Mouse (Mus musculus) G1E (cell line): ENCODE results near the gene Sox2. TPM values are rescaled to one million over a fixed set of nuclear protein-coding genes. Genes with fewer than 3 reads are reported as not detected.

Source experiments
- ATAC-seq: 2 replicates; pipeline ENCODE4 v1.8.0; 2016; ENCODE audit warnings: mild to moderate bottlenecking; ENCODE audit not compliant: insufficient number of reproducible peaks, poor library complexity, low FRiP score, severe bottlenecking; ENCODE audit errors: extremely low read depth
- DNase-seq: peaks from one replicate; pipeline ENCODE4 v3.0.0; 2012; ENCODE audit warnings: low spot score
- H3K27me3 ChIP-seq: 2 replicates; pipeline ENCODE4 v1.6.1; 2012; ENCODE audit warnings: mild to moderate bottlenecking, low read length, inconsistent platforms; ENCODE audit not compliant: insufficient read depth
- H3K36me3 ChIP-seq: replicated peaks from 2 replicates; pipeline ENCODE3; 2012; ENCODE audit warnings: mild to moderate bottlenecking, inconsistent platforms
- H3K4me1 ChIP-seq: 2 replicates; pipeline ENCODE4 v1.6.1; 2012; ENCODE audit warnings: low read depth, low read length, inconsistent platforms, mixed read lengths; ENCODE audit not compliant: insufficient read depth
- H3K4me3 ChIP-seq: 2 replicates; pipeline ENCODE4 v1.5.1; 2012; ENCODE audit warnings: low read depth, mild to moderate bottlenecking, inconsistent platforms, low read length, moderate library complexity, mixed read lengths
- H3K9me3 ChIP-seq: replicated peaks from 2 replicates; pipeline ENCODE4 v1.6.1; 2012; ENCODE audit warnings: inconsistent platforms
- CTCF ChIP-seq: IDR thresholded peaks from 2 replicates; pipeline ENCODE4 v1.5.1; 2012; ENCODE audit warnings: low read depth, low read length, inconsistent platforms, mixed read lengths
- GATA1 ChIP-seq: IDR thresholded peaks from 2 replicates; pipeline ENCODE4 v1.6.1; 2012; ENCODE audit warnings: borderline replicate concordance, low read length, inconsistent platforms, mixed read lengths
- GATA2 ChIP-seq: IDR thresholded peaks from 2 replicates; pipeline ENCODE4 v1.6.1; 2012; ENCODE audit warnings: low read depth, low read length, inconsistent platforms, borderline replicate concordance
- POLR2AphosphoS5 ChIP-seq: IDR thresholded peaks from 2 replicates; pipeline ENCODE4 v1.6.1; 2012; ENCODE audit warnings: low read depth, low read length, inconsistent platforms; ENCODE audit not compliant: insufficient replicate concordance
- TAL1 ChIP-seq: conservative IDR thresholded peaks from 2 replicates; pipeline ENCODE4 v1.6.1; 2012; ENCODE audit warnings: low read depth, low read length, inconsistent platforms, mixed read lengths
- polyA plus RNA-seq: library from polyadenylated mRNA; stranded (reverse); fragments of >175 nt; gene quantifications from 2 replicates; pipeline ENCODE4 v1.2.3, GENCODE M21; 2012
- total RNA-seq, 2 experiments: library from RNA; stranded (forward) in 1 of 2; stranded (reverse) in 1 of 2; fragments of 200-1000 nt in 1 of 2; fragments of >200 nt in 1 of 2; fragmentation: Nextera tagmentation in 1 of 2; gene quantifications; 2 replicates each; pipeline ENCODE4 v1.2.3; 2014 to 2017

Gene Sox2
- total and polyA plus RNA-seq, 3 experiments, result 0.11 TPM; not detected in 2

GRCm38 (mm10) chr3:34667881-34668817 is 17.9 kb downstream of the Sox2 start:
- Histone ChIP-seq H3K4me1 (no peaks in the 10 kb centered on the region), H3K4me3 (no peak overlapping the region), H3K27me3 (no peaks in the 10 kb centered on the region), H3K36me3 (no peaks in the 10 kb centered on the region), H3K9me3 (peaks cover 51% of the 10 kb centered on the region)
- no peak for DNase-seq
- TF ChIP-seq GATA1 (no peak), GATA2 (no peak), TAL1 (no peak), CTCF (no peak), POLR2AphosphoS5 (no peak)
- no peak for ATAC-seq

GRCm38 (mm10) chr3:34671024-34671660 is 20.9 kb downstream of the Sox2 start:
- H3K4me3 ChIP-seq, result no peak overlapping the region
- DNase-seq (no peak), ATAC-seq (no peak)
- no peaks in the 10 kb centered on the region for H3K36me3 ChIP-seq
- no peaks in the 10 kb centered on the region for H3K27me3 ChIP-seq
- H3K9me3 ChIP-seq, result peaks cover 39% of the 10 kb centered on the region
- H3K4me1 ChIP-seq, result no peaks in the 10 kb centered on the region
- TF ChIP-seq CTCF (no peak), POLR2AphosphoS5 (no peak), GATA1 (no peak), GATA2 (no peak), TAL1 (no peak)

- ATAC-seq (no peak), DNase-seq (no peak)
- no peak for TF ChIP-seq POLR2AphosphoS5
- TF ChIP-seq GATA2, result no peak
- H3K27me3 ChIP-seq, result no peaks in the 10 kb centered on the region
- no peaks in the 10 kb centered on the region for H3K4me1 ChIP-seq
- no peak overlapping the region for H3K4me3 ChIP-seq
- H3K36me3 ChIP-seq, result no peaks in the 10 kb centered on the region
- H3K9me3 ChIP-seq, result peaks cover 15% of the 10 kb centered on the region
These were observed 28.6 kb downstream of the Sox2 start for GRCm38 (mm10) chr3:34678840-34679239.

- H3K36me3 ChIP-seq, result no peaks in the 10 kb centered on the region
- ATAC-seq (no peak), DNase-seq (no peak)
- H3K4me1 ChIP-seq, result no peaks in the 10 kb centered on the region
- H3K9me3 ChIP-seq, result peaks cover 13% of the 10 kb centered on the region
- H3K4me3 ChIP-seq, result no peak overlapping the region
- no peaks in the 10 kb centered on the region for H3K27me3 ChIP-seq
- no peak for TF ChIP-seq GATA2
- no peak for TF ChIP-seq POLR2AphosphoS5
- TF ChIP-seq GATA1, result no peak
- no peak for TF ChIP-seq TAL1
- TF ChIP-seq CTCF, result no peak
These were observed 29.2 kb downstream of the Sox2 start for GRCm38 (mm10) chr3:34679439-34679838.

GRCm38 (mm10) chr3:34679921-34680320 is 29.7 kb downstream of the Sox2 start:
- Histone ChIP-seq H3K4me1 (no peaks in the 10 kb centered on the region), H3K27me3 (no peaks in the 10 kb centered on the region), H3K9me3 (peaks cover 14% of the 10 kb centered on the region), H3K36me3 (no peaks in the 10 kb centered on the region), H3K4me3 (no peak overlapping the region)
- no peak for TF ChIP-seq GATA1
- TF ChIP-seq GATA2, result no peak
- no peak for TF ChIP-seq CTCF
- TF ChIP-seq POLR2AphosphoS5, result no peak
- TF ChIP-seq TAL1, result no peak
- no peak for DNase-seq
- ATAC-seq, result no peak

GRCm38 (mm10) chr3:34688072-34688471 is 37.9 kb downstream of the Sox2 start:
- H3K4me1 ChIP-seq, result no peaks in the 10 kb centered on the region
- H3K4me3 ChIP-seq, result no peak overlapping the region
- H3K9me3 ChIP-seq, result peaks cover 35% of the 10 kb centered on the region
- TF ChIP-seq CTCF (no peak), GATA1 (no peak), POLR2AphosphoS5 (no peak), GATA2 (no peak), TAL1 (no peak)
- H3K27me3 ChIP-seq, result no peaks in the 10 kb centered on the region
- no peak for DNase-seq
- no peaks in the 10 kb centered on the region for H3K36me3 ChIP-seq
- ATAC-seq, result no peak
